Mouse (Mus musculus) stomach, embryonic 15.5 days (tissue): ENCODE data around the gene Gm10217. TPM values are rescaled to one million over a fixed set of nuclear protein-coding genes. Genes with fewer than 3 reads are reported as not detected.

Source experiments
- ATAC-seq: fragments of 200-750 bp; cut with Nextera tagmentation; 2 replicates; pipeline ENCODE4 v1.8.0; 2017; ENCODE audit warnings: low read depth, moderate number of reproducible peaks, moderate TSS enrichment; ENCODE audit not compliant: insufficient read depth, low FRiP score
- H3K27ac ChIP-seq: fragments of 300-500 bp; sonication (generic); 2 replicates; pipeline ENCODE4 v1.5.1; 2015; ENCODE audit warnings: mild to moderate bottlenecking, inconsistent platforms
- H3K27me3 ChIP-seq: fragments of 300-500 bp; sonication (generic); replicated peaks from 2 replicates; pipeline ENCODE4 v1.6.1; 2015; ENCODE audit warnings: inconsistent platforms
- H3K36me3 ChIP-seq: fragments of 300-500 bp; sonication (generic); 2 replicates; pipeline ENCODE4 v1.6.1; 2015; ENCODE audit warnings: inconsistent platforms
- H3K4me1 ChIP-seq: fragments of 300-500 bp; sonication (generic); 2 replicates; pipeline ENCODE4 v1.6.1; 2015; ENCODE audit warnings: inconsistent platforms
- H3K4me2 ChIP-seq: fragments of 300-500 bp; sonication (generic); 2 replicates; pipeline ENCODE4 v1.6.1; 2015; ENCODE audit warnings: mild to moderate bottlenecking, inconsistent platforms
- H3K4me3 ChIP-seq: fragments of 300-500 bp; sonication (generic); replicated peaks from 2 replicates; pipeline ENCODE4 v1.5.1; 2015; ENCODE audit warnings: inconsistent platforms
- H3K9ac ChIP-seq: fragments of 300-500 bp; sonication (generic); 2 replicates; pipeline ENCODE4 v1.6.1; 2015; ENCODE audit warnings: inconsistent platforms
- H3K9me3 ChIP-seq: fragments of 300-500 bp; sonication (generic); 2 replicates; pipeline ENCODE4 v1.6.1; 2016; ENCODE audit warnings: inconsistent platforms
- WGBS: fragments of 180-500 bp; shearing (Covaris S2); methylation state at CpG from one replicate; pipeline ENCODE4 v1.1.7; 2015; 5-methylcytosine and 5-hydroxymethylcytosine counted together
- polyA plus RNA-seq: library from polyadenylated mRNA; unstranded; fragments of >200 nt; fragmentation: Nextera tagmentation; extraction: Ambion mirVana; gene quantifications from 2 replicates; pipeline ENCODE4 v1.2.1, GENCODE M21; 2015

Gene Gm10217
- not detected in 2 replicates for polyA plus RNA-seq

DNA sequence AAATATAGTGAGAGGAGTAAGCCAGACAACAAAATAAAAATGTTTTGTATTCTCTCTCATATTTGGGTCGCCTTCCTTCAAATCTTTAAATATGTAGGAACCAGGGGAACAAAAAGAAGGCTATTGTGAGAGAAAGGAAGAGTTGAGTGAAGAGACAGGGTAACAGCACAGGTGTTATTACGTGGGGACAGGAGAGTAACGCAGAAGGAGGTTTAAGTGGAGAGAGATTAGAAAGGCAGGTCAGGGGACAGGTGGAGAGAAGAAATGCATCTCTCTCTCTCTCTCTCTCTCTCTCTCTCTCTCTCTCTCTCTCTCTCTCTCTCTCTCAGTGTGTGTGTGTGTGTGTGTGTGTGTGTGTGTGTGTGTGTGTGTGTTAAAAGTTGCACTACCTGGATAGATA is at the start of gene Gm10217:
Gene Gm10217 (plus strand): TSS at position 301 of the 400 bp plus-strand sequence.
- Histone ChIP-seq H3K36me3 (no peaks in the 10 kb centered on the region), H3K4me3 (no peak within 1 kb of the TSS), H3K4me2 (no peak within 1 kb of the TSS), H3K4me1 (no peaks in the 10 kb centered on the region), H3K9ac (no peak within 1 kb of the TSS), H3K27me3 (no peaks in the 10 kb centered on the region), H3K9me3 (no peaks in the 10 kb centered on the region), H3K27ac (no peak within 1 kb of the TSS)
- 81% methylated on average over 3 of the region's 3 CpGs for WGBS
- ATAC-seq: no peak

DNA sequence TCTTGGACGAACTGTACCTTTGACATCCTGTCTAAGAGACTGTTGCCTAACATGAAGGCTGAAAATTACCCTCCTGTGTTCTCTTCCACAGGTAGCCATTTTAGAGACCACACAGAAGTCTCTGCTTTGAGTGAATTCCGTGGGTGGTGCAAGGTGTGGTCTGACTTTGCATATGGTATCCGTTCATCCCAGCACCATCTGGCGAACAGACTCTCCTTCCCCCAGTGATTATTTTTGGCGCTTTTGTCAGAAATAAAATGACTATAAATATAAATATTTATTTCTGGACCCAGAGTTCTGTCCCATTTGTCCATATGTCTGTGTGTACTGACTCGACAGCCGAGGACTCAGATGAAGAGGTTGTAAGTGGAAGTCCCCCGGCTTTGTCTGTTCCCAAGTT is 39.3 kb upstream of the Gm10217 start:
- H3K4me1 ChIP-seq: no peaks in the 10 kb centered on the region
- no peak overlapping the region for H3K4me3 ChIP-seq
- no peak overlapping the region for H3K9ac ChIP-seq
- H3K36me3 ChIP-seq: no peaks in the 10 kb centered on the region
- H3K9me3 ChIP-seq: no peaks in the 10 kb centered on the region
- no peak overlapping the region for H3K27ac ChIP-seq
- H3K27me3 ChIP-seq: no peaks in the 10 kb centered on the region
- ATAC-seq: no peak
- WGBS: 53% methylated on average over 8 of the region's 8 CpGs
- H3K4me2 ChIP-seq: no peak overlapping the region

DNA sequence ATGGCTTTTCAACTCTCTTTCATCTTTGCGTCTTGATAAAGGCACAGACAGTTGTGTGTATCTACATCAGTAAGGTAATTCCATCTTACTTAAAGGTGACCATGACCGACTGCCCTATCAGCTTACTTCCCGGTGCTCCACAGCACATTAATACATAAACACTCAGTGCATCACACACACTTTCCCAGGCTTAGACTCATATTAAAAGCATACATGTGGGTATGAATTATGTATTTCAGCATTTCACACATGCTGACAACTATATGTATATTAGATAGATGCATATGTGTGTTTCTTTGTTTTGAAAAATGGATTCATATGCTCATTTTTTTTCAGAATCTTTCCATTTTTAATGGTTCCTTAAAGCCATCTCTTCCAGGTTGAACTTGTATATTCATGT is 23.8 kb upstream of the Gm10217 start:
- Histone ChIP-seq H3K4me2 (no peak overlapping the region), H3K27ac (no peak overlapping the region), H3K4me1 (no peaks in the 10 kb centered on the region), H3K36me3 (no peaks in the 10 kb centered on the region), H3K4me3 (no peak overlapping the region), H3K27me3 (no peaks in the 10 kb centered on the region), H3K9ac (no peak overlapping the region), H3K9me3 (no peaks in the 10 kb centered on the region)
- 84% methylated on average over 3 of the region's 3 CpGs for WGBS
- ATAC-seq: no peak

- Histone ChIP-seq H3K4me2 (no peak overlapping the region), H3K36me3 (no peaks in the 10 kb centered on the region), H3K9me3 (no peaks in the 10 kb centered on the region), H3K27me3 (no peaks in the 10 kb centered on the region), H3K27ac (no peak overlapping the region), H3K4me1 (no peaks in the 10 kb centered on the region), H3K9ac (no peak overlapping the region), H3K4me3 (no peak overlapping the region)
- ATAC-seq: no peak
- WGBS: 23% methylated on average over 2 of the region's 2 CpGs
Measured at GRCm38 (mm10) chr8:9859286-9859685, 4.8 kb upstream of the Gm10217 start.

DNA sequence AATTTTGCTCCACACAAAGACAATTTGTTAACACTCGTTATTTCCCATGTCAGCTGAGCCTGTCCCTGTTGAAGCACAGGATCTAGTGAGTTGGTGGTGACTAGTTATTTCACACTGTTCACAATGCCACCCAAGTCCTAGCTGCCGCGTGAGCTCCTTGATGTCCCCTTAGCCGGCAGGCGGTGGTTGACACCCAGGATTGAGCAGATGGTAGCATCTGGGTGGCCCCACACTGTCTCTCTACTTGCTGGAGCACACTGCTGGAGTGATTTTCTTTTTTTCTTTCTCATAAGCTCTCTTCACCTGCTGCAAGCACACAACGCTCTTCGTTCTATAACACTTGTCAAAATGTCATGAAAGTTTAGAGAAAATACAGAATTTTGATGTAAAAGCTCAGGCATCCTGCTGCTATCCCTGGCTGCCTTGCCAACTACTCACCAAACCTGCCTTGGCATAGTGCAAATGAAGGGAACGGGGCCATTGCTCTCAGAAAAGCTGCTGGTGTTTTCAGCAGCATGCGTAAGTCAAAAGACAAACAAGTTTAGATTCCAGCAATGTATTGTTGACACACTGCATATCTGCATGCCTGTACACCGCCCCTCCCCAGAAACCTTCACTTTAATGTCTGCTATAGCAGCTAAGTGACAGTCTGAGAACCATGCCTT is 3.4 kb upstream of the Gm10217 start:
- no peaks in the 10 kb centered on the region for H3K36me3 ChIP-seq
- no peak overlapping the region for H3K27ac ChIP-seq
- no peaks in the 10 kb centered on the region for H3K9me3 ChIP-seq
- no peak for ATAC-seq
- no peak overlapping the region for H3K4me3 ChIP-seq
- H3K4me1 ChIP-seq: no peaks in the 10 kb centered on the region
- no peak overlapping the region for H3K4me2 ChIP-seq
- no peak overlapping the region for H3K9ac ChIP-seq
- 61% methylated on average over 10 of the region's 10 CpGs for WGBS
- no peaks in the 10 kb centered on the region for H3K27me3 ChIP-seq

DNA sequence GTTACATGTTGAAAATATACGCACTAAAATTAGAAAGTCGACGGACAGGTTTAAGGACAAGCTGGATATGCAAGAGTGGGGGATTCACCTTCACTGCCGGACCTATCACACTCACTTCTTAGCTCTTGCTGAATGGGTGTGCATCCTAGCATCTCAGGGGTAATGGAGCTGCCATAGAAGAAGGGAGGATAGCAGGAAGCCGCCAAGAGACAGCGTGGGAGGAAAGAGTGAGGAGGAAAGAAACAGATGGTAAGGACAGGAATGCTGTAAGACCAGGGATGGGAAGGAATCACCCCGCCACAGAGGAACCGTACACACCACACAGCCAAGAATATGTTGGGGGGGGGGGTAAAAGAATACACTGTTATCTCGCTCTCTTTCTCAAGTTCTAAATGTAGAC is 1.1 kb downstream of the Gm10217 start:
- Histone ChIP-seq H3K36me3 (no peaks in the 10 kb centered on the region), H3K4me3 (no peak overlapping the region), H3K27me3 (no peaks in the 10 kb centered on the region), H3K9ac (no peak overlapping the region), H3K4me2 (no peak overlapping the region), H3K27ac (no peak overlapping the region), H3K9me3 (no peaks in the 10 kb centered on the region), H3K4me1 (no peaks in the 10 kb centered on the region)
- no peak for ATAC-seq
- WGBS: 76% methylated on average over 9 of the region's 9 CpGs

- Histone ChIP-seq H3K9ac (no peak overlapping the region), H3K4me1 (no peaks in the 10 kb centered on the region), H3K27me3 (no peaks in the 10 kb centered on the region), H3K4me2 (no peak overlapping the region), H3K4me3 (no peak overlapping the region), H3K36me3 (no peaks in the 10 kb centered on the region), H3K9me3 (no peaks in the 10 kb centered on the region), H3K27ac (no peak overlapping the region)
- no peak for ATAC-seq
- WGBS: 70% methylated on average over 3 of the region's 3 CpGs
Measured at GRCm38 (mm10) chr8:9868094-9868493, 4.0 kb downstream of the Gm10217 start.

DNA sequence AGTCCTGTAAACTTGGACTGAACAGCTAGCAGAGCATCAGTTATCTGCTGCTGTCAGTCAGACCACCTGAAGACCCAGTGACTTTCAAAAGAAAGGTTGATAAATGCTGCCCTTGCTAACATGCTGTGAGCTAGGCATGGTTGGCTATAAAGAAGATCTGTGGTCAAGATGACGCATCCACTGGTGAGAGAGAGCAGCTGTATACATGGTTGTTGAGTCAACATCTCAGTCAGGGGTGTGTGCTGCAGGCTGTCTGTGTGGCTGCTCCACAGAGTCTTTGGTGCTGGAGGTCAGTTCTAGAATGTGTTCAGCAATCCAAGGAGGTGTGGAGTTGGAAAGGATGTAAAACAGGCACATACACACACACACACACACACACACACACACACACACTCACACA is 12.2 kb downstream of the Gm10217 start:
- 60% methylated on average over 1 of the region's 1 CpGs for WGBS
- no peak for ATAC-seq

GRCm38 (mm10) chr8:9879921-9880320 is 15.9 kb downstream of the Gm10217 start:
- Histone ChIP-seq H3K27ac (no peak overlapping the region), H3K9ac (no peak overlapping the region), H3K4me2 (no peak overlapping the region), H3K9me3 (no peaks in the 10 kb centered on the region), H3K4me1 (no peaks in the 10 kb centered on the region), H3K4me3 (no peak overlapping the region), H3K36me3 (no peaks in the 10 kb centered on the region), H3K27me3 (no peaks in the 10 kb centered on the region)
- WGBS: 56% methylated on average over 4 of the region's 4 CpGs
- ATAC-seq: no peak

More for the DNA sequence above, 12.2 kb downstream of the Gm10217 start:
- Histone ChIP-seq H3K4me1 (no peaks in the 10 kb centered on the region), H3K4me3 (no peak overlapping the region), H3K36me3 (no peaks in the 10 kb centered on the region), H3K4me2 (no peak overlapping the region), H3K27me3 (no peaks in the 10 kb centered on the region), H3K9me3 (no peaks in the 10 kb centered on the region), H3K27ac (no peak overlapping the region), H3K9ac (no peak overlapping the region)

GRCm38 (mm10) chr8:9886714-9887113 is 22.7 kb downstream of the Gm10217 start:
- no peak overlapping the region for H3K27ac ChIP-seq
- no peak overlapping the region for H3K4me3 ChIP-seq
- no peaks in the 10 kb centered on the region for H3K36me3 ChIP-seq
- no peaks in the 10 kb centered on the region for H3K4me1 ChIP-seq
- no peak overlapping the region for H3K9ac ChIP-seq
- H3K4me2 ChIP-seq: no peak overlapping the region
- ATAC-seq: no peak
- WGBS: 79% methylated on average over 4 of the region's 4 CpGs
- H3K9me3 ChIP-seq: no peaks in the 10 kb centered on the region
- no peaks in the 10 kb centered on the region for H3K27me3 ChIP-seq

DNA sequence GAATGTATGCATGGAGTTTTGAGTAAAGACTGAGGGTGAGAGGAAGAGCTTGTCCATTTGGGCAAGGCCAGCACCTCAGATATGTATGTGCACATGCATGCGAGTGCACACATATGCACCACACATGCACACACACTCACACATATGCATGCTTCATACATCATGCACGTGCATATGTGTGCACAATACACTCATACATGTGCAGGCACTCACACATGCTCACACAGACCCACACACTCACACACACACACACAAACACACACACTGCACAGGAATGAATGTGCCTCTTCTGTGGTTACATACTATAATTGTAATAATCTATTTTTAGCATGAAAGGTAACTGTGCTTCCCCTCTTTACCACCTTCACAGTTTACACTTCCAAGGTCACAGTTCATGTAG is 35.1 kb downstream of the Gm10217 start:
- H3K36me3 ChIP-seq: no peaks in the 10 kb centered on the region
- no peak overlapping the region for H3K4me3 ChIP-seq
- WGBS: 78% methylated on average over 2 of the region's 2 CpGs
- no peaks in the 10 kb centered on the region for H3K4me1 ChIP-seq
- no peaks in the 10 kb centered on the region for H3K9me3 ChIP-seq
- H3K27ac ChIP-seq: no peak overlapping the region
- H3K27me3 ChIP-seq: no peaks in the 10 kb centered on the region
- no peak overlapping the region for H3K9ac ChIP-seq
- no peak overlapping the region for H3K4me2 ChIP-seq
- no peak for ATAC-seq

DNA sequence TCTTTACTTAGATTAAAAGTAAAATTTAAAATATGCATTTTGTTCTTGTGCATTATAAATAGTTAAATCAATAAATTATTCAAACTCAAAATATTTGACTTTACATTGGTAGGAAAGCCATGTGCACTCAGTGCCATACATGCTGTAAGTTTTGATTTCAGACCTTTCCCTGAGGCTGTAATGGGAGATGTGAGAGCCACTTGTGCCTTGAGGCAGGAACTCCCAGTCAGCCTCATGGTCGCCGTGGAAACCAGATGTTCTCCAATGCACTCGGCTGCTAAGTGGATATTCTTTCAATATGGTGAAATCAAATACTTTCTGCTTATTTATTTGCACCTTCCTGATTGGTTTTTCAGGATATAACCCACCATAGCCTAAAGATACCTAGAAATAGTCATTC is 35.6 kb downstream of the Gm10217 start:
- Histone ChIP-seq H3K4me2 (no peak overlapping the region), H3K9me3 (no peaks in the 10 kb centered on the region), H3K27ac (no peak overlapping the region), H3K4me3 (no peak overlapping the region), H3K36me3 (no peaks in the 10 kb centered on the region), H3K4me1 (no peaks in the 10 kb centered on the region), H3K27me3 (no peaks in the 10 kb centered on the region), H3K9ac (no peak overlapping the region)
- WGBS: 62% methylated on average over 3 of the region's 3 CpGs
- ATAC-seq: no peak
